Mouse (Mus musculus) cerebellum, adult (tissue): ENCODE results near the gene Nr4a1.
A peak's percentile ranks its signal among the peaks of the same experiment; 100 is the strongest.

Experiments
- ATAC-seq: cut with Nextera tagmentation; 2 replicates; pipeline ENCODE4 v1.9.2; 2017; ENCODE audit warnings: mild to moderate bottlenecking, moderate library complexity, mixed read lengths; ENCODE audit not compliant: insufficient number of reproducible peaks, low FRiP score, low TSS enrichment

Nr4a1 gene

DNA sequence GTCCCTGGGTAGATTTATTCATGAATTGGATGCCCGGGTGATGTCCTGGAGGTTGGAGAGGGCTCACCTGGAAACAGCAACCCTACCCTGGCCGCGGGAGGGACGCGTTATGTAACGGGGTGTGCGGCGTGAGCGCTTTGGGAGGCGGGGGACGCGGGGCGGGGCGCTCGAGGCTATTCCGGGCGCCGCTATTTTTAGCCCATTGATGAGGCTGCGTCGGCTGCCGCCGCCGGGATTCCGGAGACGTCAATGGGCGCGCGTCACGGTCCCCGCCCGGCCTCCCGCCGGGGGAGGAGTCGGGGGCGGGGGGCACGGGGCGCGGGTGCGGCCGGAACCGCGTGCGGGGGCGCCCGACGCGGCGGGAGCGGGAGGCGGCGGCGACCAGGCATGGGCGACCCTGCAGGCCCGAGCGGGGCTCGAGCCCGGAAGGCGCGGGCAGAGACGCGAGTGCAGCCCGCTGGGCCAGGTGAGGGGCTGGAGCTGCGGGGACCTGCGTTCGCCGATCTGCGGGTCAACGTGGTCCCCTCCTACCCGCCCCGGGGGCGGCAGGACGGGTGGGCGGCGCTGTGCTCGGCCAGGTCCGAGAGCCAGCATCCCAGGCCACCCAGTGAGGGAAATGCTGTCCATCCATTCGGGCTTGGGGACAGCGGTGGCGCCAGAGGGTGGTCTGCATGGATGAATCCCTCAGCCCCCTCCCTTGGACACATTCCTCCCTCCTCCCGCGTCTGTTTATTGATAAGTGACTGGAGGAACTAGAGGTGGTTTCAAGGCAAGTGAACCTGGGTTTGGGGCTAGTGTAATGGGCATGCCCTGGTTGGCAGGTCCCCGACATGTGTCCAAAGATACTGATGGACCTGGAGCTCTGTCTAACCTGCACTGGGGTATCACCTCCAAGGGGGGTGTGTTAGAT, at the start of gene Nr4a1:
Nr4a1 (plus strand) TSS at position 384 of the 910 bp plus-strand sequence.
- ATAC-seq = peak; percentile 46; the same call in 1 of the 2 replicates

DNA sequence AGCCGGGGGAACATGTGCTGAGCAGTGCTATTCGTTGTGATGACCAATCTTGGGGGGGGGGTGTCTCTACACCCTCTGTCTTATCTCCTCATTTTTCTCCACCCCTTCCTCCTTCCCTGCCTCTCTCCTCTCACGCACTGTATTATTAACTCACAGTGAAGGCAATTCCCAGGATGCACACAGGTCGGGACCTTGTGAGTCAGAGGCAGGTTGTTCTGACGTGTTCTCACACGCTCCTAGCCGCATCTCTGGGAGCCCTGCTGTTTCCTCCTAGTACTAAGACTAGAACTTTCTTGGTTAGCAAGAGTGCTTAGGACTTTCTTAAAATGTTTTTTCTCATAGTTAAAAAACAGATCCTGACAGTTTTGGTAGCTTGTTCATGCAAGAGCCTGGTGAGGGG, 49.3 kb upstream of the Nr4a1 start:
- ATAC-seq = no peak

DNA sequence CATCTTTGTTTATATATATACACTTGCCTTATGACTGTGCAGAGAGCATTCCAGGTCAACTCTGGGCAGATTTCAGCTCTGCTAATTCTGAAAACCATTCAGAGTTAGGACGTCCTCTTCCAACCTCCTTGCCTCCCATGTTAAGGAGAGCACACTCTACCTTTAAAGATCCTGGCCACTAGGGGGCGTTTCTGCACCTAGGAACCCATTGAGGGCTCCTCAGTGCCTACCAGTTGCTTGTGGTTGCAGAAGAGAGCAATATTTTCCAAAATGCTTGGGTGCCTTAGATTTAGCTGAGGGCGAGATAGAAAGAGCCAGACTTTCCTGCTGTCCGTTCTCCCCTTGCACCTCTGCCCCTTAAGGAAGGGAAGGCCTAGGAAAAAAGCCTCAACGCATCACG, 43.8 kb upstream of the Nr4a1 start:
- 0 out of 2 replicates have a peak, but pooled peaks have one; percentile 54 for ATAC-seq

DNA sequence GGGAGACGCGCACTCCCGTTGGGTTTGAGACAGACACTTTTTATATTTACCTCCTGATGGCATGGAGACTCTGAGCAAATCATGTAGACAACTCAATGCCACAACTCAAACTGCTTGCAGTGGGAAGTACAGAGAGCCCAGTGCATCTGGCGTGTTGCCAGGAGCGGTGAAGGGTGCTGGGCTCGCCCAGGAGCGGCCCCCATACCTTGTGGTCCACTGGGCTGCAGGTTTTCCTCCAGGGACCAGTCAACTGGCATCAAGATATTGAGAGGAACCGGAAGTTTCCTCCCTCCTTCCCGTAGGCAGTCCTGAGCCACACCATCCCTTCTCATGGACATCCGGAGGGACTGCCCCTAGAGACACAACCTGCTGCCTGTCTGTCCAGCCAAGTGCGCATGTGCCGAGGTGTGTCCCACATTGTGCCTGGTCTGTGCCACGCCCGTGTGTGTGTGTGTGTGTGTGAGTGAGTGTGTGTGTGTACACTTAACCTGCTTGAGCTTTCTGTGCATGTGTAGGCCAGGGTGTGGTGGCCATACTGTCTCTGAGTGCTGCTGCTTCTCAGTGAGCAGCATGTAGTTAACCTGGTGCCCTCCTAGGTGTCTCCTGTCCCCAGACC, 43.0 kb upstream of the Nr4a1 start:
- peak; percentile 53; the same call in 1 of the 2 replicates for ATAC-seq

DNA sequence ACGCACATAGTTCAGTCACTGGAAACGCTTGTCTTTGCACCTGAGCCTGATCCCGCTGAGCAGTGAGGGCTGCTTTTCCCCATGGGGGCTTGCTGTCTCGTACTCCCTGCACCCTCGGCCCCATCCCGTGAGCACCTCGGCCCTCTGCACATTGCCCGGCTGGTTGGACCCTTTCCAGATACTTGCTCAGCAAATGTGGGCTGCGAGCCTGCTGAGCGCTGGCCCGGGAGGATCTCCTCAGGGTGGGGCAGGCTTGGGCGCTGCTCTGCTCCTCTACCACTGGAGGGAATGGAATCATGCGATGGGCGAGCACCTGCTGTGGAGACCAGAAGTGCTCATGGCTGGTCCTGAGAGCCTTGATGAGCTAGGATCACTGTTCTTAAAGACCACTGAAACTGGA, 41.6 kb upstream of the Nr4a1 start:
- no peak for ATAC-seq

DNA sequence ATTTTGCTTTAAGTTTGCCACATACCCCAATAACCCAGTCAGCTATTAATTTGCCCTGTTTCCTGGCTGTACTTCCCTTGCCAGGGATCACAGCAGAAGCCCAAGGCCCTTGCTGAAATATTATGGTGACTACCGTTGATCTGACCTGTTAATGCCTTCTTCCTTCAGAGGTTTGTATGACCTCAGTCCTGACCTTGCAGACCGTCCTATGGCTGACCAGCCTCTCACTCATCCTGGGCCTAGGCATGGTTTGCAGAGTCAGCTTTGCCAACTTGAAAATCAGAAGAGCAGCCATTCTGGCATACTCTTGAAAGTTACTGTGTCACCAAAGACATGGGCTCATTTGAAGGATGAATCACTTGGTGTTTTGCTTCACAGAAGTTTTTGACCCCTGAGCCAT, 38.9 kb upstream of the Nr4a1 start:
- ATAC-seq = no peak

DNA sequence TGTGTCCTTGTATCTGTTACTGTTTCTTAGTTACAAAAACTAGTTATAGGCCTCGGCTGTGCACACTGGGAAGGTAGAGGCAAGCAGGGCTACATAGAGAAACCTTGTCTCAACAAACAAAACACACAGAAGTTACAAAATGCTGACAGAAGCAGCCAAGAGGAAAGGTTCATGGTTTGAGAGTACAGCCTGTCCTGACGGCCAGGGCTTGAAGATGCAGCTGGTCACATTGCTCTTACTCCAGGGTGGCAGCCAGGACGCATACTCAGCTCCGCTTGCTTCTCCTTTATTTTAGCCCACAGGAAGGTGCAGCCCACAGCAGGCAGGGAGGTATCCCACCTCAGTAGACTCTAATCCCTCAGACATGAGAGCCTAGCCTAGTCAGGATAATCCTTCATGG, 38.0 kb upstream of the Nr4a1 start:
- ATAC-seq = no peak

DNA sequence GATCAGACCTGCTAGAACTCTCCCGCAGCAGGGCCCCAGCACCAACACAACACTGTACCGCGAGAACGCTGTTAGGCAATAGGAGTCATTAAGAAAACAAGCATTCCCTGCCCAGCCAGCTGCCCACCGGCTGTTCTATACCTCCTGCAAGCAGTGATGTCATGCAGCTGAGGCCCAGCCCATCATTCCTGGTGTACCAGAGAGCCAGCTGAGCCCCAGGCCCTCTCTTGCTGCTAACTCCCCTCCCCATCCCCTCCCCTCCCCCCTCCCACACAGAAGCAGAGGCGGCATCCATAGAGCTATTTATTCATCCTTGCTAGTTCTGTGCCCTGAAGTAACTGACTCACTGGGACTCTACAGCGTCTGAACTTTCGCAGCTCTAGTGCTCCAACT, 33.2 kb upstream of the Nr4a1 start:
- ATAC-seq = no peak

DNA sequence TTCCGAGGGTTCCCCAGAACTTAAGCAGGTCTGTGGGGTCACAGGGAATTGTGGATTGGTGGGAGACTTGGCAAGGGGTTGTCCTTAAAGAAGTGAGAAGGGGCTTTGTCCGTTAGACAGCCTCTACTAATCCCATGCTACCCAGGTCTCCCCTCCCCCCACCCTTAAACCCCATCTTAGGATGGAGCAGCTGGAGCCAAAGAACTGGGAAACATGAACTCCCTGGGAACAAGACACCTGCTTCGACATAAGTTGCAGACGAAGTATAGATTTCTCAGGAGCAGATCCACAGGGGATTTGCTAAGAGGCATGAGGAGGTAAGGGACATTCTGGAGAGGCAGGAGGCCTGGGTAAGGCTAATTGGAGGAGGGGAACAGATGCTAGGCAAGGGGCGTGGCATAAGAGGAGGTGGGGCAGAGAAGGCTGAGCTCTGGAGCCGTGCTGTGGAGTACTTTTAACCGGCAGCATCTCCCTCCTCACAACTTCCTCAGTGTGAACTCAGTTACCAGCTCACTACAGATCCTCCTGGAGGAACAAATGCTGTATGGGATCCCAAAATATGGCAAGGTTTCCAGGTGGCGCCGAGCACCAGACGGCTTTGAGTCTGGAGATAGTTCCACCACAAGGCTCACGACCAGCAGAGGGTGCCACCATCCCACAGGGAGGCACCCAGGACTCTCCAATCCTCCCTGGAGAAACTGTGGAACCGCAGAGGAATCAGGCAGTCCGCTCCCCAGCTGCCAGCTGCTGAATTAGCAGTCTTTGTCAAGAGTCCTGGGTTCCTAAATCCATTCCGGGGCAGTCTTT, 32.6 kb upstream of the Nr4a1 start:
- ATAC-seq = peak; percentile 70

DNA sequence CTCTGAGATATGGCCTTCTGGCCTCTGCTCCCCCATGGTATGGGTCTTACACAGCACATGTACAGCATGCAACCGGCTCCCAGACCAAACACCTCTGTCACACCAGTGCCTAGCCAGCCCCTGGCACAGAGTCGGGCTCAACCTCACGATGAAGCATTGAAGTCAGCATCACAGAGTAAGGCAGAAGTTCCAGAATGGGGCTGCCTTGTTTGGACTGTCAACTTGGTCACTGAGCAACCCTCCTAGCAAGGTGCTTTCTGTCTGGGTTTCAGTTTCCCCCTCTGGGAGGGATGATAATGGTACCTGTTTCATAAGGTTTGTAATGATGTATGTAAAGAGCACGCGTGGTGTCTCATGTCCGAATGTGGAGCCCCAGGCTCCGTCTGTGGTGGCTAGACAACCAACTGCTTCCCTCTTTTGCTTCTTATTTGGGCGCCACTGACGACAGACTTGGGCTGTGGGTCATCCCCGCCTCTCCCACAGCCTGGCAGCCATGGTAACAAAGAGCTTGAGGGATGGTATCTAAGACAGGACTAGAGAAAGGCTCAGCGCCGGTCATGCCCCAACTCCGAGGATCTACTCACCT, 31.1 kb upstream of the Nr4a1 start:
- ATAC-seq = no peak

DNA sequence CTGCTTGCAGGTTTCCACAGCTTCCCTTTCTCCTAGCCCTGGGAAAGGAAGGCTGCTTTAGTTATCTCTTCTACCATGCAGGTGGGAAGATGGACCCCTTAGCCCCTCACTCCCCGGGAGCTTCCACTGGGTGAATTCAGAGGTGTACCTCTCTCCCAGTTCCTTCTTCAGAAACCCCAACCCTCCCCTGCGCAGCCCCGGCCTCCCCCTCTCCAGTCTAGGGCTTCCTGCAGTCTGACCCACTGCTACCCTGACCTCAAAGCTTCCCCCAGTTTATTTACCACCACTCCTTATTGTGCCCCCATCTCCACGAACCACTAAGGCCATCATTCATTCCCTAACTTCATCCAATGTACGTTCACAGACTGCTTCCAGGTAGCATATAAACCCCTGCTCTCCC, 30.5 kb upstream of the Nr4a1 start:
- ATAC-seq = peak; percentile 3; the same call in 1 of the 2 replicates

DNA sequence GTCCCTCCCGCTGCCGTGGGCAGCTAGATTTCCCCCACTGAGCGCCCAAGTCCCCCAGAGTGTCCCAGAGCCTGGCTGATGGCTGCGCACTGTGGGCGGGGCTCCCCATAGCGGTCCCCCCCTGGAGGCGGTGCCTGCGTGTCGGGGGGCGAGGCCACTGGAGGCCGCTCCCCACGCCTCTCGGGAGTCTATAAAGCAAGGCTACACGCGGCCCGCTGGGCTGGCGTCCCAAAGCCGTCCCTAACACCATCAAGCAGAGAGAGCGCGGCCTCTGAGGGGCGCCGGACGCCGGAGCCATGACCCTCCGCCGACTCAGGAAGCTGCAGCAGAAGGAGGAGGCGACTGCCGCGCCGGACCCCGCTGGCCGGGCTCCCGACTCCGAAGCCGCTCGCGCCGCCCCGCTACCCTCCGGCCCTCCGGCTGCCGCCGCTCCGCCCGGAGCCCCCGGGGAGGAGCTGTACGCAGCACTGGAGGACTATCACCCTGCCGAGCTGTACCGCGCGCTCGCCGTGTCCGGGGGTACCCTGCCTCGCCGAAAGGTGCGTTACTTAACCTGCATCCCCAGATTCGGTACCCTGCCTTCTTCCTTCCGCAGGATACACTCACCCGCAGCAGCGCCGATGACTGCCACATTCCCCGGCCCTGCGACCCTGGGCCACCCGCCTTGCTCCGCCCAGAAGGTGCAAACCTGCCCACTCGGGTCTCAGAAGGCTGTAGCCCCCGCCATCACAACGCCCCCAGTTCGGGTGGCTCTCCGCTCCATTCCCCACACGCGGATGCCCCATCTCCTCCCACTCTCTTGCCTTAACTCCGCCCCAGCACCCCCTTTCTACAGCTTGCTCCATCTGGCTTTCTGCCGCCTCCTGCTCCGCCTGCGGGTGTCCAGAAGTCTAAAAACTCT, 29.8 kb upstream of the Nr4a1 start, which contains the start of gene Grasp:
Grasp (plus strand) TSS at position 183 of the 901 bp plus-strand sequence.
- peak; percentile 71 for ATAC-seq

DNA sequence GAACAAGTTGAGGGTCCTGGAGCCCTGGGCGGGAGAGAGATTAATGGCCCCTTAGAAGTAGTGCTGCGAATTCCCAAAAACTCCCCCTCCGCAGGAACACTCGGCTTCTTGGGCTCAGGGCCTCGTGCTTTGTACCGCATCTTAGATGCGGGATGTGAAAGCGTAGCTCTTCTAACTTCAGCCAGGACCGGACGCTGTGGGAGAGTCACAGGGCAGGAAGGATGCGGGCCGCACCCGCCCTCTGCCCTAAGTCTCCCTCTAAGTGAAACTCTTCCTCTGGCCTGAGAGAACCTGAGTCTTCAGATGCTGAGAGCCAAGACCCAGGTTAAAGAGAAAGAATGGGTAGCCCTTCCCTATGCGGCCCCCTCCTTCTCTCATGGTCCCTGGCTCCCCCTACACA, 29.1 kb upstream of the Nr4a1 start:
- no peak for ATAC-seq

DNA sequence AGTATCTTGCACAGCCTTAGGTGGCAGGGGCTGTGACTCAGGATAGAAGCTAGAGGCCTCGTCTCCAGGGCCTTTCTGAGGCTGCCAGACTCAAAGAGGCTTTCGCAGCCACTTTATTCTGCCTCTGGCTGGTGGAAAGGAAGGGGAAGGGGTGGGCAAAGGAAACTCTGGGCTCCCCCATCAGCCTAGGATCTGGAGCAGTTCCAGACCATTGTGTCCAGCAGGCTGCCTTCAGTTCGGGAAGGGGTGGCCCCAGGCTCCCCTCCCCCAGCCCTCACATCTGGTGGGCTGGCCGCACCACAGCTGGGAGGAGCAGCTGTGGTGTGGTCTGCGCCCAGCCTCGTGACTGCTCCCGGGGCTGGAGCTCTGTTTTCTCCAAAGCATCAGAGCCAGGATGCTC, 26.1 kb upstream of the Nr4a1 start:
- ATAC-seq = no peak

DNA sequence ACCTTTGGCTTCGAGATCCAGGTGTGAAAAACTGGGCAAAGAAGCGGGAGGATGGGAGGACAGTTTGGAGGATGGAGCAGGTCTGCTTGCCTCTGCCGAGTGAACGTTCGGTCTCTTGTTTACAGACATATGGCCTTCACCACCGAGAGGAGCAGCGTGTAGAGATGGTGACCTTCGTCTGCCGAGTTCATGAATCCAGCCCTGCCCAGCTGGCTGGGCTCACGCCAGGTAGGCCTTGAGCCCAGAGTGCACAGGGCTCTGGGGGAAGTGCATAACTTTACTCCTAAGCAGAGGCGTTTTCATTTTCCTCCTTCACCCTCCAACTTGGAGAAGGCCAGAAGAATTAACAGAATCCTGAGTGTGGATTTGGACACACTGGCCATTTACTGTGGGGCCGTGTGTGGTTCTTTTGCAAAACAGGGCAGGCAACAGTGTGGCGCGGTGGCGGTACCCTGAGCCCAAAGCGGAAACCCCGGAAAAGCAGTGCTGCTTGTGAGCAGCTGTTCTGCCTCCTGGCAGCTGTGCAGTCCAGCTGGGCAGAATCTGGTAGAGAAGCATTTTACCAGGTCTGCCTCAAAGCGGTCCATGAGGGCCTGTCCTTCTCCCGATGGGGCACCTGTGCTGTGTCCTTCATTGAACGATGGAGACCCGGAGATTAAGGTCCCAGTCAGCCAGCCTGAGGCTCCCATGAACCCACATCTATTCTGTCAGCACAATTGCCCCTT, 25.0 kb upstream of the Nr4a1 start:
- no peak for ATAC-seq

DNA sequence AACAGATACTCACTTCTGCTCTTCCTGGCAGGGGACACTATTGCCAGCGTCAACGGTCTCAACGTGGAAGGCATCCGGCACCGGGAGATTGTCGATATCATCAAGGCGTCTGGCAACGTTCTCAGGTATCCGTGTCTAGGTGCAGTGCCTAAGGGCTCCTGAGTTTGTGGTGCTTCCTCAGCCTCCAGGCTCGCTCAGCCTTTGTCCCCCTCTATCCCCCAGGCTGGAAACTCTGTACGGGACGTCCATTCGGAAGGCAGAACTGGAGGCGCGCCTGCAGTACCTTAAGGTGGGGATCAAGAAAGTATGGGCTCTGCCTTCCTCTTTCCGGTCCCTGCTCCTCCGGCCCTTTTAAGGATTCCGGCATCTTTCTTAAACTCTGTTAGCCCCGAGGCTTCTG, 23.6 kb upstream of the Nr4a1 start:
- ATAC-seq = no peak

DNA sequence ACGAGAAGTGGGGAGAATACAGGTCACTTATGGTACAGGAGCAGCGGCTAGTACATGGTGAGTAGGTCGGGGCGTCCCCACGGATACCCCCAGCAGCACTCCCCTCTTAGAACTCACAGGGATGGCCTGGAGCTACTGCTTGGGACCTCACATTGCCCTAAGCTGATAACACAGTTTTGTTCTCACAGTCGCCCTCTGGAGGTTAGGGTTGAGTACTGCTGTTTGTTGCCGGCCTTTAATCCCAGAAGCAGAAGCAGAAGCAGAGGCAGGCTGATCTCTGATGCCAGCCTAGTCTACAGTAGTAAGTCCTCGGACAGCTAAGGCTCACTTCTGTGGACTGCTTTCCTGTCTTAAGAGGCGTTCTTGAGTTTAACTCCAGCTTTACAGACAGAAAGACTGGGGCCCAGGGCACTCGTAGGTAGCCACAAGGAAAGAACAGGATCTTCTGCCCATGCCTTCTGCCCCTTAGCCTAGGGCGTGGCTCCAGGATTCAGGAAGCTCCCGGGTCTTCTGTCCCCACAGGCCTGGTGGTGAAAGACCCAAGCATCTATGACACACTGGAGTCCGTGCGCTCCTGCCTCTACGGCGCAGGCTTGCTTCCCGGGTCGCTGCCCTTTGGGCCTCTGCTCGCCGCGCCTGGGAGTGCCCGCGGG, 22.9 kb upstream of the Nr4a1 start:
- no peak for ATAC-seq

DNA sequence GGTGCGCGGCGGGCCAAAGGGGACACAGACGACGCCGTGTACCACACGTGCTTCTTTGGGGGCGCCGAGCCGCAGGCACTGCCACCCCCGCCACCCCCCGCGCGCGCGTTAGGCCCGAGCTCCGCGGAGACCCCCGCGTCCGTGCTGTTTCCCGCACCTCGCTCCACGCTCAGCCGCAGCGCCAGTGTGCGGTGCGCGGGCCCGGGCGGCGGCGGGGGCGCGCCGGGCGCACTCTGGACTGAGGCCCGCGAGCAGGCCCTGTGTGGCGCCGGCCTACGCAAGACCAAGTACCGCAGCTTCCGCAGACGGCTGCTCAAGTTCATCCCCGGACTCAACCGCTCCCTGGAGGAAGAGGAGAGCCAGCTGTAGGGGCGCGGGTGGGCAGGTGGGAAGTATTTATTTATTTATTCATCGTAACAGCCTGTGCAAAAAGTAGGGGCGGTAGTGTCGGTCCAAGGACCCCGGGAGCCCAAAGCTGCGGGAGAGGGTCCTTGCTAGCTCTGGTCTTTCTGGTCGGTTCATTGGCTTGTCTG, 22.4 kb upstream of the Nr4a1 start:
- no peak for ATAC-seq
